Mouse (Mus musculus) gastrocnemius, postnatal 36 days (tissue): ENCODE measurements at regions not wholly inside any gene's neighbourhood (a gene's known extent, or its start where the extent isn't known, plus 50 kb on each side); places are given as distances from the start of the nearest gene placed in this dataset.
"Not testable (repeated sequence)": the region's sequence is repeated elsewhere in the genome, so short reads cannot be mapped to it uniquely, and the experiment has no call there.

Experiments used
- DNase-seq, 2 experiments: peaks; one replicate each; pipeline ENCODE4 v3.0.0; 2022
- intact Hi-C: fragments of 180-260 bp; cut with DNase I; formaldehyde crosslinking; loops from one replicate; pipeline ENCODE4 v1.15.1; 2025

DNA sequence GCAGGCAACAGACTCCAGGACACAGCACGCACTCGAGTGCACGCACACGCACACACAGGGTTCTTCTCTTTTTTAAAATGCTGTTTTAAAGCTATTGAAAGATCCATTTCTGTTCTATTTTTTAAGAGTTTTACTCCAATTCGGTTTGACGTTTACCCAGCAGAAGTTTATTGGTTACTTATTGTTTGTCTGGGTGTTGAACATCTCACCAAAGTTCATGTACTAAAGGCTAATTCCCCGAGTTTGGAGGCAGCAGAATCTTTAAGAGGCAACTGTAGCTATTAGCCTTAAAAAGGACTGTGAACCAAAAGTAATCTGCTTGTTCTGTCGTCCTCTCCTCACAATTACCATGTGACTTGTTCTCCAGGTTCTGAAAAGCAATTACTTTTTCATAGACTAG is 263.0 kb upstream of the Nfia start:
- intact Hi-C loops: no loop called here
- no peak for DNase-seq

DNA sequence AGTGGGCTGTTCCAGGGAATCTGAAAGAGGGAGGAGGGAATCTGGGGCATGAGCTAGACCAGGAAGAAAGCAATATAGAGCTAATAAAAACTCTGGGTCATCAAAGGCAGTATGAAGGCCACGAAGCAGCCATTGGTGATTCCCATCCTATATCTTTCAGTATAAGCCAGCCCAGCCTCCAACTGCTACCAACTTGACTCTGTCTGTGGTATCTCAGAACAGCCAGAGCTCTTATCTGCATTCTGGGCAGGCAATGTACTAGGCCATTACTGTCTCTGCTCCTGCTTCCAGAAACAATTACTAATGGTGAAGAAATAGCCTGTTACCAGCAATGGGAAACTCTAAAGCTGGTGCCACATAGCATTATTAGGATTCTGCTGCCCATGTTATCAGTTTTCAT is 266.8 kb upstream of the Nfia start:
- no peak for DNase-seq
- intact Hi-C loops: no loop called here

DNA sequence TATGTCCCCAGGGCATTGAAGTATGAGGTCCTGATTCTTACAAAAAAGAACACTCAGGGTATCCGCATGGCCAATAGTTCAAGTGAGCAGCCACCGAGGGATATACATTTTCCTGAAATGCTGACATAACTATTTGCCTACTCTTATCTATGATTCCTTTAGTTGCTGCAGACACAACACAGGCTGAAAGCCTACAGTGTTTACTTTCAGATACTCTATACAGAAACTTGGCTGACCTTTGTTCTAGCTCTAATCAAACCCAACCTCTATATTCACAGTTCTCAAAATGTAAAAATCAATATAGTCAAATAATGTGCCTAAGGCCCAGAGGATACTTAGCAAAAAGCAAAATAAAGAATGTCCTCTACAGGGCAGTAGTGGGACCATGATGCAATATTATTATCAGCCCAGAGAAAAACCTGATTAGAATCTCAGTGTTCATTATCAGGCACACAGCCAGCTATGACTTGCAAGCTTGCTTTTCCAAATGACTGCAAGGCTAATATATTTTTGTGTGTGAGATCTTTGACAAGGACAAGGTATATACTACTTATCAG is 281.2 kb upstream of the Nfia start:
- intact Hi-C loops: no loop called here
- DNase-seq: no peak

DNA sequence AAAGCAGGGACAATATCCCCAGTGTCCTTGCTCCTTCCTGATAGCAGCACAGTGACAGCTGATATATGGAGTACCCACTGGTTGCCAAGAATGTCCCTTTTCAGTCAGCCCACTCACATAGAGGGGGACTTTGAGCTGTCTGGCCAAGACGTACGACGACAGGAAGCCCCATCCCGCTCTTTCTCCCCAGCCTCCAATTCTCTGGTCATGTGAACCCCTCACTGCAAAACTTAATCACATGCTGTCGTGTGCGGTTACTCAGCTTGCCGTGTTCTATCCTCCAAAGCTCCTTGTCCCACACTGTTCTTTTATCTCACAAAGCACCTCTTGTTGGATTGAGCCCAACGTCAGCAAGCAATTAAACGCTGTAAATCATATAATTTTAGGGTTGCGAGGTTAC is 286.2 kb upstream of the Nfia start:
- no peak for DNase-seq
- intact Hi-C loops: no loop called here

DNA sequence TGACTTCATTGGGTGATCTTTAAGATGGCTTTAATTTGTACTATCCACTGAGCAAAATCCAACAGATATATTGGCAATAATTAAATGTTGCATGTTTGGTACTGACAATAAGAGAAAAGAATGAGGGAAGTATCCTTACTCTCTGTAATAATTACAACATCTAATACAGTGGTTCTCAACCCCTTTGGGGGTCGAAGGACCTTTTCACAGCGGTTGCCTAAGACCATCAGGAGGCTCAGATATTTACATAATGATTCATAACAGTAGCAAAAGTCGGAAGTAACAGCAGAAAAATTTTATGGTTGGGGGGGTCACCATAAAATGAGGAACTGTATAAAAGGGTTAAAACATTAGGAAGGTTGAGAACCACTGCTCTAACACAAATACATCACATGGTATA is 287.3 kb upstream of the Nfia start:
- intact Hi-C loops: no loop called here
- DNase-seq: no peak

DNA sequence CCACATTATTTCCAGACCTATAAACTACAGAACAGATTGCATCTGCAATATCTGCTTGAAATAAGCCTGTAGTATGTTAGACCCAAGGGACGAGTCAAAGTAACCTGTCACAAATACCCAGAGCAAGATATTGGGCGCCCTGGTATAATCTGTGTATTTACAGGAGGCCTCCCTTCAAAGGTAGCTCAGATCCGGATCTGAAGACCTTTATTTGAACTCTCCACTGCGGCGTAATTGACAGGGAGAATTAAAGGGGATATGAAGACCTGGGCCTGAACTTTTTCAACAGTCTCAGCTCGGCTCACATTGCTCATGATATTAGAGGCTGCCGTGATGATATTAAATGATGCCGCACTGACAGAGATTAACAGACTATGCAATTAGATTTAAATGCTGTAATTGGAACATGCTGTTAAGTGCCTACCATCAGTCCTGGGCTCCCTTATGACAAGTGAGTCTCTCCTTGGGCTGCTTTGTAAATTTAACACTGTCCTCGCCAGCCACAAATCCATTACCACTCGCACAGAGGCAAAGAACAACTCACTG is 289.8 kb upstream of the Nfia start:
- intact Hi-C loops: no loop called here
- no peak for DNase-seq

DNA sequence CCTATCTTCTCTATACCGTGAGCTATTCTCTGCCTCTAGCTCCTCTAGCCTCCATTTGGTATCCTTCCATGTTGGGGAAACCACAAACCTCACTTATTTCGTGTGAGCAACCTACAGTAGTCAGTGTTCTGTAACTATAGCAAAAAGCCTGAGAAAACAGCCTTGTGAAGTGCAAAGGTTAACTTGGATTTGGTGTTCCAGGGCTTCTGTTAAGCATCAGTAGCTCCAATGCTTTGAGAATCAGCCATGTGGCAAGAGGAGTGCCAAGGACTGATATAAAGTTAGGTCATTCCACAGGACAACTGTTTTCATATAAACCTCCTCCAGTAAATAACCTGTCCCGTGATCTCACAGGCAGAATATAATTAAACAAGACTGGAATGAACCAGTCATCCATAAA is 290.7 kb upstream of the Nfia start:
- intact Hi-C loops: no loop called here
- DNase-seq: no peak

DNA sequence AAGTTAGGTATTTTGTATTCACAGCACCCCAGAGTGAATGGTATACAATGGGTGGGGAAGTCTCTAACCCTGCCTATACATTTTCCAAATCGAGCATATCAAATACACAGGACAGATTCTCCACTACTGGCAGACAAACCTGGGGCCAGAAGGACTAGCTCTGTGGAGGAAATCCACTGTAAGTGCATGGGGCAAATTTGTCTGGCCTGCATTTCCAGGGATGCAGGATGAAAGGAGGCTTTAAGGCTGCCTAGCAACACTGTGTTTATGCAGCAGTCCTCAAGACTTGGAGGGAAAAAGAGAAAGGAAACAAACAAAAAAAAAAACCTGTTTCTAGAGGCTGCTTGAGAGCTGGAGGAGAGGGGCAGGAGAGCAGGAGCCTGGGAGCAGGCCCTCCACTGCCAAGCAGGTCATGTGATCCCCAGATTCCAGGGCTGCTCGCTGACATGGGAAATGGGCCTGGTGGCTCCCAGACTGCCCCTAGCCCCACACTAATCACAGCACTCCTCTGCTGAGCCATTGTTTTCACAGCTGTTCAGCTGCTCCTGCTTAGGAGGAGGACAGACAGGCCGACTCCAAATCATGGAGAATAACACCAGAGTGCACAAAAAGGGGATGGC is 293.7 kb upstream of the Gm10192 start:
- DNase-seq: no peak

DNA sequence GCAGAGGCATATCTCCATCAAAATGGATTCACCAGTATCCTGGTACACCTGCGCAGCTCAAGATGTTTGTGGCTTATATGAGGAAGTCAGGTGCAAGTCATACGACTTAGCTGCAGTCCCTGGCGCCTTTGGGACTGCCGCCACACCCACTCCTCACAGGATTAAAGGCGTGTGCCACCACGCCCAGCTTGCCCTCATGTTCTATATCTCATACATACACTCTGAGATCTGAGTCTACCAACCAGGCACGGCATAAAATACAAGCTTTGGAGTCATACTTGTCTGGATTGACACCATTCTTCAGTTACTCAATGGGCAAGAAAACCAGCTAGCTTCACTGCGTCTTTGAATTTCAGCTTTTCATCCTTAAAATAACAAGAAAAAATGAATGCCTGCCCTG is 290.5 kb upstream of the Gm10192 start:
- intact Hi-C loops: not testable (repeated sequence)

More for the DNA sequence above, 293.7 kb upstream of the Gm10192 start:
- intact Hi-C loops: no loop called here

DNA sequence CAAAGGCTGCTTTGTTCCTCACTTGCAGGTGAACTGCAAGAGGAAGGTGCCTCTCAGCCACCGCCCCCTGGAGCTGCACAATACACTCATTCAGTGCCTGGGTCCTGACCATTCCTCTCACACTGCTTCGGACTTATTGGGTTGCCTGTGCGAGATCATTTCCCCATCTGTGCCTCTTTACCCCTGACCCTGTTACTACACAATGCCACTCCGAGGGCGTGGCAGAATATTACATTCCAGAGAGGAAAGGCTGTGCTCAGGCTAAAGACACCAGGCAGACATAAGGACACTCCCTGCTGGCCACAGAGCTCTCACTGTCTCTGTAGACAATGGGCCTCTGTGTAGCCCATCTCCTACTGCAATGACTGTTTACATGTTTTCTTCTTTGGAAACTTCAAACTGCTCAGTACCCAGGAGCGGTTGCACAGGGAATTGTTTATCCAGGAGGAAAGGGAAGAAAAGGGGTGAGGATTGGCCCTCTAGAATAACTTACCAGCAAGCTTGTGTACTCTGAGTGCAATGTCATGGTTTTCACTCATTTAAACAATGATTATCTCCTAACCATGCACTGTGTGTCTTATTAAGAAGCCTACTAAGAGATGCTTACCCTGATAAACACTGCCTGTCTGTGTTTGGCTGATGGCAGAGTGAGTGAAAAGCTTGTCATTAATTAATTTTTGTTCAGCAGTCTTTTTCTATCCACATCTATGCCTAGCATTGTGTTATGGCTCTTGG is 283.1 kb upstream of the Gm10192 start:
- no peak for DNase-seq
- intact Hi-C loops: no loop called here

More for the DNA sequence above, 290.5 kb upstream of the Gm10192 start:
- DNase-seq: not testable (repeated sequence)

DNA sequence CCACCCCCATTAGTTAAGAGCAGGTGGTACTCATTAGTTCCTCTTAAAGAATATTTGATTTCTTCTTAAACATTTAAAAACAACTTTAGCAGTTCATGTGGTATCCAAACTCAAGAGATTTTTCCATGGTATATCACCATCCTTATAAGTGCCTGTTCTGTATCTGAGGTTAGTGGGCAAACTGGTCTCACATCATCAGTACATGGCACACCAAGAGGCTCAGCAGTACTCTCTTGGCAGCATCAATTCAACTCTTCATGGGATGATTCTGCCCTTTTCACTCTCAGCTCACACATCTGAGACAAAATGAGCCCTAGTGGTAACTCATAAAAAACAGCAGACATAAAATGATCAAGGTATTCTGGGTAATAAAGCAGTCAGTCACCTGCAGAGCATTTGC is 282.6 kb upstream of the Gm10192 start:
- no peak for DNase-seq
- intact Hi-C loops: no loop called here

DNA sequence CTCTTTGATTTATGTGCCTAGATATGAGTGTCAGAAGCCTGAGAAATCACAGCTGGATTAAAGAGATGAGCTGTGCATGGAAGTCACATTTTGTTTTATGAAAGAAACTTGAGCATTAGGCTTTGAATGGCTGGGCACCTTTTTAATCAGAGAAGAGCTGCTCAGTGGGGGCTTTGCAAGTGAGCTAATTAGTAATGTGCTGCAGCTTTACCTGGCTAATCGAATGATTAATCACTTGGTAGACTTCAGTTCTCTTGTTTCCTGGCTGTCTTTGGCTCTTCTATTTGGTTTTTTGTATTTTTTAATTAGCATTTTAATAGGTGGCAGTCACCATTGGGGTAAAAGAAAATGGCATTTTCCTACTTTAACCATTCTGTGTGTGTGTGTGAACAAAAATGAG is 278.2 kb upstream of the Gm10192 start:
- intact Hi-C loops: no loop called here
- no peak for DNase-seq

DNA sequence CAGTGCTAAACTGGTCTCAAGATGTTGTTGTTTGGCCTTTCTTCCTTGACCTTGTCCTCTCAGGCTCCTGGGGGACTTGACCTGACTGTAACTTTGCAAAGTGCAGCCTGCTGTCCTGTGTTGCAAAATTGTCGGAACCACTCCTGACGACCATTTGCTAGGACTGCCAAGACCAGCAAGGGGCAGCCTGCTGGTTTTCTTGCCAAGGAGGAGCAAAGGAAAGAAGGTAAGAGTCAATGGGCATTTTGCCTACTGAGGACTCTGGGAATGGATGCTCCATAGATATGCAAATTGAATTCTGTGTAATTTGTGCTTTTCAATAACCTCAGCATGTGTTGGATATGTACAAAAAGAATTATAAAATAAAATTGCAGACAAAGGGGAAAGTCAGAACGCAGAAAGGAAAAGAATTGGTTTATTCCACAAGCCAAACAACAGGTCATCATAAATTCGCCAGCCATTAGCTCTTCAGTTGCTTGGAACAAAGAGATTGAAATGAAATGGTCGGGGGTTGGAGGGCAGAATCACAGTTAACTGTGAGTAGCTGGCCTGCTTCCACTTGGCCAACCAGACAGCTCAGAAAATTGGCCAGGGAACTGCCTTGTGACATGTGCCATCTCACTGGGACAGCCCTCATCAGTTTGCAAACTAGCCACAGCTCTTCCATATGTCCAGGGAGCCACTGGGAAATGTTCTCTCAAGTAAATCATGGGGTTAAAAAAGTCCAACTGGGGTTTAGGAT is 256.5 kb upstream of the Gm10192 start:
- DNase-seq: no peak
- intact Hi-C loops: no loop called here

DNA sequence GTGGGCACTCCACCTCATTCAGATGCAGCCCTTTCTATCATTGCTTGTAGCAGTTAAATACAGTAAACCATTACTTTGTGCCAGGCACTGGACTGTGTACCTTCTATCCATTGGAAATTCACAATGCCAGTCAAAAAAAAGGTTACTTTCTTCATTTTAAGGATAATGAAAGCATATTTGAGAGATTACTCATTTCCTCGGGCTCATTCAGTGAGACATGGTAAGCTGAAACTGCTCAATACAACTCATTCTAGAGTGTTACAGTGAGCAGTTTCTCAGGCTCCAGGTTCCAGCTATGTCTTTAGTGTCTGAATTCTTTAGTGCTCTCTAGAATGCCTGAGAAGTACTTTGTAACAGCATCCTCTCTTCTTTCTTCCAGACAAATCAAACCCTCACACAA is 249.7 kb upstream of the Gm10192 start:
- intact Hi-C loops: no loop called here
- DNase-seq: no peak

DNA sequence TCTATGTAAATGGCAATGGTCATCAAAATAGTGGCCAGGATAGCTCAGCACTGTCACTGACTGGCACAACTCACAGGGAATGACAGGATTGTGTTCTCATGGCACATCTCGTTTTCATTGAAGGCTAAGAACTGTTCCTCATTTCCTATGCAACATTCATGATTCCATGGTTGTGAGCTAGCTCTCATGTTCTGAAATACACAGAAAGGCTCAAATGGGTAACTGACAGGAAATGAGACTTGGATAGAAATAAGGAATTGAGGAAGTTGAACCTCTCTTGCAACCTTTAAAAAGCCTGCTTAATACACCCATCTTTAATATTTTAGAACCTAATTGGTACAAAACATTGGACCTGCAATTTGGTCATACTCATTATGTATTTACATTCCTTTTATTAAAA is 249.1 kb upstream of the Gm10192 start:
- intact Hi-C loops: no loop called here
- no peak for DNase-seq

DNA sequence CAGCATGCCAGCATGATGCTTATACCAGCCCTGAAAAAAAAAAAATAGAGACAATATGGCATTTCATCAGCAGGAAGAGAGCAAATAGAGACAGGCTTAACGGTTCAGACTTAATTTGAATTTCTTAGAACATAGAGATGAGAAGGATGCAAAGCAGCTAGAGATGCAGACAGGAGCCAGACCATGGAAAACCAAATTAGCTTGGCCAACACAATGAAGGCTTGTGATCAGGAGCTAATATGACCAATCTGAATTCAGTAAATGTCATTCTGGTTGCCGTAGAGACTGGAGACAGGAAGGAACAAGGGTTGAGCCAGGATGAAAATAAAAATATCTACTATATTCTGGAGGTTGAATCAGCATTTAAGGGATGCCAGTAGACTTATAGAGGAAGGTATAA is 248.3 kb upstream of the Gm10192 start:
- DNase-seq: no peak
- intact Hi-C loops: no loop called here

DNA sequence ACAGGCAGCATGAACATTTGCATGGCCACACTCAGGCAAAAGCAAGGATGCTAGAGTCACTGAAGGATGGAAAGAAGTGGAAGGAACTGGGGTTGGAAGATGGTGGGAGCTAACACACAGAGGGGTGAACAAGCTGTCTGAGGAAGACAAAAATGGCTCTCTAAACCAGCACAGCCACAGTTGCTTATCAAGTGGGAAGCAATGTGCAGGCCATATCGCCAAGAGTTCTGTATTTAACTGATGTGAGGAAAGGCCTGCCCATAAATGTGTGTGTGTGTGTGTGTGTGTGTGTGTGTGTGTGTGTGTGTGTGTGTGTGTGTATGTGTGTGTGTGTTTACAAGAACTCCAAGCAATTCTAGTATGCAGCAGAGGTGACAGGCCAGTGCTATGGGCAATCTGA is 236.9 kb upstream of the Gm10192 start:
- DNase-seq: no peak
- intact Hi-C loops: no loop called here

DNA sequence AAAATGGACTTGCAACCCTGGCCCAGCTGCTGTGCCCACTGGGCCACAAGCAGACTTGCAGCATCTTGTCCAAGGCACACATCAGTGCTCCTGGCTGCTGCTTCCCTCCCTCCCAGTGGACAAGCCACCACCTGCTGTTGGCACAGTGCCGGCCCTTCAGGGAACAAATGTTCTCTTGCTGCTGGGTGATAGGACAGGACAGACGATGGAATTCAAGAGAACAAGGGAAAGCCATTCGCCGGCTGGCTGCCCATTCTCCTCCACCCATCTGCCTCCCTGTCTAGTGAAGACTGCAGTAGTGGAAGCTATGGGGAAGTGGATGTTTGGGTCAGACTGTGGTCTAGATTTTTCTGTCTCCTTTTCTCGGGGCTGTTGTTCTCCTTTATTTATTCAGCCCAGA is 235.7 kb upstream of the Gm10192 start:
- DNase-seq: peak; percentile 51 to 59
- intact Hi-C loops: no loop called here

DNA sequence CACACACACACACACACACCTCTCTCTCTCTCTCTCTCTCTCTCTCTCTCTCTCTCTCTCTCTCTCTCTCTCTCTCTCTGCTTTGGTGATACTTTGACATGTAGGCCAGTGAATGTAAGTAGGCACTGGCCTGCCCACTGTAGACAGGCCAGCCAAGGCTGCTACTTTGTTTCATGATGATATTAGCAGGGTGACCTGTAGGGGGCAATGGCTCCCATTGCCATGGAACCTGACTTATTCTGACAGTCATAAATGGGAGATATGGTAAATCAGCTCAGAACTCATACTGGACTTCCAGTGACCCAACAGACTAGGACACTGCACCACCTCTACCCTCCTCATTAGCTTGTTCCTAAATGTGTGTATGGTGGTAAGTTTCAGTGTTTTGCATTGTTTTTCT is 235.0 kb upstream of the Gm10192 start:
- no peak for DNase-seq

DNA sequence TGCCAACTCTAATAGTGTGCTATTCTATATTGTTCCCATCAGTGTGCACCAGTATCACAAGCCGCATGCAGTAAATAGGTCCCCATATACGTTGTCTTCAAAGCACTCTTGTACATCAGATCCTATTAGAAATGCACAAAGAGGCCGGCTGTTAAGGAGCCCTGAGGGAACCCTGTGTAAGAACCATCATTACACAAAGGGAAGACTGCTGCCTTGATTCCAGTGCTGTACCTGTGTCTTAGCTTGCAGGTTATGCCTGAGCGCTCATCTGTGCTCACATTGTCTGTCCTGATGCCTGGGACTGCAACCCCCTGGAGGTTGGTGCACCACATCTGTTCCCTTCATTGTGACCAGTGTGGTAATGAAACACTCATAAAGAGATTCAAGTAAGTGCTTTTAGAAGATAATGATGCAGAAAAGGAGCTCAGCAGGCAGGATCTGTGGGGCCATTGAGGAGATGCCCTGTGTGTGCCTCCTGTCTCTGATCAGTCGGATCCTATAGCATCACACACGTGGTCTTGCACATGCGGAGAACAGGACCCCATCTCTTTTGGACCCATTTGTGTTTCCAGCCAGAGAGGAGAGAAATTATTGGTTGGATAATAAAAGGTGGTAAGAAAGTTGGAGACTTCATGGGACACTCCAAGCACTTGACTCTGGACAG is 225.8 kb upstream of the Gm10192 start:
- intact Hi-C loops: no loop called here
- no peak for DNase-seq

More for the DNA sequence above, 235.0 kb upstream of the Gm10192 start:
- intact Hi-C loops: no loop called here
